15 mouse cellular contexts compared by ENCODE assay signal in genomic region chr10:70159651-70160320, GRCm38 (mm10). TPM values are rescaled to one million over a fixed set of nuclear protein-coding genes. Genes with fewer than 3 reads are reported as not detected.
DNase-seq lines count a peak whose midpoint lies in the region; ATAC-seq and TF ChIP-seq lines count a peak whose summit lies in the region.
"Had no signal": no experiment of that assay in that cellular context is flagged by ENCODE, and none has a peak within 500 bp of the region (broad histone marks: within the 10 kb centered on the region; RNA-seq: fewer than 3 reads in every experiment).

No protein-coding gene starts in this region.

- TF ChIP-seq CTCF in hindbrain, postnatal 0 days (IDR thresholded peaks at IDR 0.05; ENCODE audit: low read depth) = no peak

- peaks cover 36% of the 10 kb centered on the region for H3K36me3 ChIP-seq in kidney, embryonic 15.5 days
- peaks cover 16% of the 10 kb centered on the region; the same call in 1 of the 2 replicates for H3K36me3 ChIP-seq in hindbrain, postnatal 0 days (ENCODE audit: insufficient read depth, low read length)

- 0 out of 2 replicates have a peak, but pooled peaks cover 3% of the 10 kb centered on the region for H3K9me3 ChIP-seq in kidney, embryonic 15.5 days (replicated peaks)
- H3K9me3 ChIP-seq in hindbrain, postnatal 0 days (ENCODE audit: low read length) = no peaks in the 10 kb centered on the region
- H3K9me3 ChIP-seq: embryonic facial prominence, embryonic 15.5 days; forebrain, embryonic 15.5 days; limb, embryonic 12.5 days had no signal

- no peak overlapping the region for H3K9ac ChIP-seq in kidney, embryonic 15.5 days
- no peak overlapping the region for H3K9ac ChIP-seq in hindbrain, postnatal 0 days (replicated peaks; ENCODE audit: low read length)
- H3K9ac ChIP-seq: embryonic facial prominence, embryonic 15.5 days; forebrain, embryonic 15.5 days; limb, embryonic 12.5 days had no signal

- 50% methylated on average over 12 of the region's 12 CpGs for WGBS in kidney, embryonic 15.5 days
- WGBS in hindbrain, postnatal 0 days = 52% methylated on average over 12 of the region's 12 CpGs

- peak; percentile 59 for DNase-seq in adrenal gland, adult 2 months
- no peak for DNase-seq in adrenal gland, postnatal 10 days
- DNase-seq in kidney, postnatal 25 days = no peak
- DNase-seq in cerebellum, adult 11 months = peak; percentile 29
- no peak for DNase-seq in hindbrain, postnatal 0 days (ENCODE audit: low spot score)
- DNase-seq in right cerebral cortex, postnatal 10 days (ENCODE audit: low spot score in 2 of 2) = no peak
- no peak for DNase-seq in spleen, adult 18-20 months
- DNase-seq: kidney, adult 8-10 months; lung, adult 18-20 months had no signal

- no peak for ATAC-seq in kidney, embryonic 15.5 days (replicated peaks; ENCODE audit: low FRiP score)
- ATAC-seq in hindbrain, postnatal 0 days = 0 out of 2 replicates have a peak, but pooled peaks have one; percentile 18
- ATAC-seq: forebrain, embryonic 15.5 days had no signal

- H3K4me2 ChIP-seq in kidney, embryonic 15.5 days = no peak overlapping the region
- H3K4me2 ChIP-seq in hindbrain, postnatal 0 days (ENCODE audit: low read depth, low read length) = no peak overlapping the region
- H3K4me2 ChIP-seq: embryonic facial prominence, embryonic 15.5 days; forebrain, embryonic 15.5 days; limb, embryonic 12.5 days had no signal

- no peaks in the 10 kb centered on the region for H3K27me3 ChIP-seq in kidney, embryonic 15.5 days
- no peaks in the 10 kb centered on the region for H3K27me3 ChIP-seq in hindbrain, postnatal 0 days (ENCODE audit: insufficient read depth, low read length)
- H3K27me3 ChIP-seq: embryonic facial prominence, embryonic 15.5 days; forebrain, embryonic 15.5 days; limb, embryonic 12.5 days had no signal

- peak overlapping the region; percentile 54; the same call in 1 of the 2 replicates for H3K27ac ChIP-seq in kidney, embryonic 15.5 days
- peak overlapping the region; percentile 54; the same call in 1 of the 2 replicates for H3K27ac ChIP-seq in hindbrain, postnatal 0 days
- H3K27ac ChIP-seq: embryonic facial prominence, embryonic 15.5 days; forebrain, embryonic 15.5 days; limb, embryonic 12.5 days had no signal

- H3K4me3 ChIP-seq in kidney, embryonic 15.5 days (replicated peaks) = no peak overlapping the region
- no peak overlapping the region for H3K4me3 ChIP-seq in hindbrain, postnatal 0 days (ENCODE audit: low read length)
- H3K4me3 ChIP-seq: embryonic facial prominence, embryonic 15.5 days; forebrain, embryonic 15.5 days; limb, embryonic 12.5 days had no signal

- H3K4me1 ChIP-seq in kidney, embryonic 15.5 days = peaks cover 43% of the 10 kb centered on the region
- H3K4me1 ChIP-seq in hindbrain, postnatal 0 days (ENCODE audit: insufficient read depth, low read length) = 0 out of 2 replicates have a peak, but pooled peaks cover 3% of the 10 kb centered on the region

RNA-seq across cellular contexts. Expression of gene Mrln, which starts 44.7 kb away (rescaled TPM):
- total RNA-seq in adrenal gland, adult 2 months (2021) = under 1 TPM in 1 of 2 experiments, not detected in 1; 0.86 TPM
- polyA plus RNA-seq in adrenal gland, adult 2 months (2012; rRNA removed) = not detected in 2 replicates
- 1 to 10 TPM; 2.8 to 9.8 TPM for total RNA-seq in adrenal gland, postnatal 10 days (2021)
- 7.2 and 8.0 TPM in 2 replicates for polyA plus RNA-seq in kidney, embryonic 15.5 days (2015; fragmentation: Nextera tagmentation; extraction: Ambion mirVana)
- 5.3 and 6.3 TPM in 2 replicates for total RNA-seq in hindbrain, postnatal 0 days (2014; rRNA removed)
- polyA plus RNA-seq in hindbrain, postnatal 0 days (2015; fragmentation: Nextera tagmentation; extraction: Ambion mirVana) = 3.3 and 3.9 TPM in 2 replicates
- total RNA-seq: hematopoietic stem cell, adult 5-6 weeks; layer of hippocampus, postnatal 25 days had no signal

Comparison
In these comparisons a context has a peak if more than half of its experiments do, and no peak if none do; other contexts are left out.
1. DNase-seq: peak in adrenal gland, adult 2 months (single experiment) and cerebellum, adult 11 months (single experiment); none in adrenal gland, postnatal 10 days (single experiment), kidney, postnatal 25 days (0 of 2), hindbrain, postnatal 0 days (single experiment), right cerebral cortex, postnatal 10 days (0 of 2) and spleen, adult 18-20 months (0 of 2).